Mouse (Mus musculus) brown adipose tissue, adult 24 weeks (tissue): ENCODE results near the gene Fto. TPM values are rescaled to one million over a fixed set of nuclear protein-coding genes. Genes with fewer than 3 reads are reported as not detected.

Source experiments
- H3K27ac ChIP-seq: fragments of 200-500 bp; replicated peaks from 2 replicates; pipeline ENCODE4 v1.5.1; 2012; ENCODE audit warnings: low read depth, mild to moderate bottlenecking, low read length
- H3K4me1 ChIP-seq: fragments of 200-500 bp; 2 replicates; pipeline ENCODE4 v1.6.1; 2012; ENCODE audit warnings: low read length, mixed read lengths; ENCODE audit not compliant: control insufficient read depth, insufficient read depth, insufficient read length
- H3K4me3 ChIP-seq: fragments of 200-500 bp; 2 replicates; pipeline ENCODE4 v1.5.1; 2012; ENCODE audit warnings: low read depth, mild to moderate bottlenecking, low read length, moderate library complexity; ENCODE audit not compliant: insufficient read depth
- polyA plus RNA-seq: library from polyadenylated mRNA; stranded (reverse); fragments of >200 nt; gene quantifications from 2 replicates; pipeline ENCODE4 v1.2.4, GENCODE M21; 2012; ENCODE audit not compliant: missing spikeins, insufficient read depth, insufficient read length

Gene Fto
- polyA plus RNA-seq, 1 experiment = 39.7 TPM

DNA sequence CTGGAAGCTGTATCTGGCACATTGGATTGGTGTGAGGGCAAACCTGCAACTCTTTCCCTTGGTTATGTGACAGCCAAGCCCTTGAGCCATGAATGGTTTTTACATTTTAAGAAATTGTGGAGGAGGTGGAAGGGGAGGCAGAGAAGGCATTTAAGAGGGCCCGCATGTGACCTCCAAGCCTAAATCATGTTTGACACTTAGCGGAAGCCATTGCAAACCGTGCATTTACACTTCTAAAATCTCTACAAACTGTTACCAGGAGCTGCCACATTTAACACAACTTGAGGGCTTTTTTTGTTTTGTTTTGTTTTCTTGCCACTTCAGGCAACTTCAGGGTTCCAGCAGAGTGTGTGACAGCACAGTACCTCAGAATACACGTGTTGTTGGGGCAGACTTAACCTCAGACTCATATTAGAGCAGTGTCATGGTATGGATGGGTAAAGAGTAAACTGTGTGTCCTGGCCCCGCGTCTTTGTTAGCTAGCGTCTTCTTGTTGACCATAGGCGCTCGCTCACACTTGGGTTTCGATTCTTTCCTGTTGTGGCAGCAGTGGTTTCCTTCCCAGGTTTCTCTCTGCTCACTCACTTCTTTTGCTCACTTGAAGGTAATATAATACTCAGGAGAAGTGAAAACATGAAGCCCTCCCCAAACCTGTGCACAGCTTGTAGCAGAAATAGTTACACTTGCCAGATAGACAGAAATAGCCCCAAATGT, 47.5 kb downstream of the Fto start:
- Histone ChIP-seq H3K4me3 (no peak overlapping the region), H3K27ac (no peak overlapping the region), H3K4me1 (peaks cover 20% of the 10 kb centered on the region)

DNA sequence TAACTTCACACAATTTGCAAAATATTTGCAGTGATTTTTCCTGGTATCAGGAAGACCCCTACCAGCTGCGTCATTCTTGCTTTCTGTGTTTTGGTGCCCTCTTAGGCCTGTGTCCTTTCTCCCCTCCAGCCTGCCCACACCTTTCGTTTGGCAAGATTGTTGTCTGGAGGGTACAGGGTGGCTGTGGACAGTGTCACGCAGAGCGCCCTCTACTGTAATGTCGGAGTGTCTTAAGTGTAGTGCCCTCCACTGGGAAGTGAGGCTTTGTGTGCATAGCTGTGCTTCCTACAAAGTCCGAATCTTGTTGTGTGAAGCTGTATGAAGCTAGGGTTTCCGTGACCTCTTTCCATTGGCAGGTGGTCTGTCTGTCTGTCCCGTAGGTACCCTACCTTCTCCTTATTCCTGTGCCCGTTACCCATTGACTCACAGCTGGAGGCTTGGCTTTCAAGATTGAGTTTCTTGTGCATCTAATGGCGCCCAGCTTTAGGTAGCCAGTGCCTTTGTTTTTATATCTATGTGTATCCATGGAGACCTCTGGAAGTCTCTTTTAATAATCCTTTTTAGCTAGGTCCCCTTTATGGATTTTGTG, 50.0 kb downstream of the Fto start:
- Histone ChIP-seq H3K4me1 (peaks cover 15% of the 10 kb centered on the region), H3K27ac (no peak overlapping the region), H3K4me3 (no peak overlapping the region)

DNA sequence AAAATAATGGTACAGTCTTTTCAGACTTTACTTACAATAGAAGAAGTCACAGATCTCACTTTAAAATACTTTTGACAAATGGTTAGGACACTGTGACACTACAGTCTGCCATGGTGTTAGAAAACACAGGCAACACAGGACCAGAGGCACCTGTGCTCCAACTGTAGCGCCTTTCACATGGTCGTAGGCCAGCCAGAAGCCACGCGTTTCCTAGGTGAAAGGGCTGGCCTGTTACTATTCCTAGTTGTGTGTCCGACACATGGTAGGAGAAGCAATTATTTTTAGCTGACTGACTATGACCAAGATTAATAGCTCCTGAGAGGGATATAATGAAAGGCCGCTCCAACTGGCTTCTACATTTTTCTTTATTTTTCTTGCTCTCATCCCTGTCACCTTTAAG, 50.9 kb downstream of the Fto start:
- Histone ChIP-seq H3K4me3 (no peak overlapping the region), H3K4me1 (peaks cover 13% of the 10 kb centered on the region), H3K27ac (no peak overlapping the region)

DNA sequence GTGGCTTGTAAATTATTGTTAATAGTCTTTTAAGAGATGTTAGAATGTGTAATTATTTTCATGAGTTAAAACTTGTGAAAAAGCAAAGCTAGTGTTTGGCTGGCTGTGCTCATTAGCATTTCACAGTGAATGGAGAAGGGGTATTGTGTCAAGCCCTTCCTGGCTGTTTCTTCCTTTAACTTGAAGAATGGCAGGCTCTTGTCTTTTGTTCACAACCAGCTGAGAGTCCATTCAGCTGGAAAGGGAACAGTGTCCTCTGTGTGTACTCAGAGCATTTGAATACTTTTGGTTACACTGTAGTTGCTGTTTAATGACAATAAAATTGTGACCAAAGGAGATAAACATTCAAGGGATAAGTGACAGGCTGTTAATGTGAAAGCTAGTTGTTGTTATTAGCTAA, 52.5 kb downstream of the Fto start:
- no peak overlapping the region for H3K27ac ChIP-seq
- H3K4me1 ChIP-seq = peaks cover 17% of the 10 kb centered on the region
- no peak overlapping the region for H3K4me3 ChIP-seq

DNA sequence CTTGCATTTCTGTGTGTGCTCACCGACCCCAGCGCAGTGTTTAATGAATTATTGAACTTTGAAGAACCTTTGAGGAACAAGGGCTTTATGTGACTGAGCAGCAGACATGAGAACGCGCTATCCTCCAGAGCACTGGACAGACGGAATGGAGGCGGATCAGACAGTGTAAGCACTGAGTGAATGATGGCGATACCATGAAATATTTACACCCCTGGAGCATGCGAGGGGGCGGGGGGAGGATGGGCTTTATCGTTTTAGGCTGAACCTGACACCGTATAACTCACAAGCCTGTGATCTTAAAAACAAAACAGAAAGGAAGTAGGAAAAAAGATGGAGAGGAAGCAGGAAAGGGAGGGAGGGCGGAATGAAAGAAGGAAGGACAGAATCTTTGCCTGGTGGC, 57.6 kb downstream of the Fto start:
- Histone ChIP-seq H3K4me3 (no peak overlapping the region), H3K27ac (no peak overlapping the region), H3K4me1 (peaks cover 11% of the 10 kb centered on the region; the same call in 1 of the 2 replicates)

DNA sequence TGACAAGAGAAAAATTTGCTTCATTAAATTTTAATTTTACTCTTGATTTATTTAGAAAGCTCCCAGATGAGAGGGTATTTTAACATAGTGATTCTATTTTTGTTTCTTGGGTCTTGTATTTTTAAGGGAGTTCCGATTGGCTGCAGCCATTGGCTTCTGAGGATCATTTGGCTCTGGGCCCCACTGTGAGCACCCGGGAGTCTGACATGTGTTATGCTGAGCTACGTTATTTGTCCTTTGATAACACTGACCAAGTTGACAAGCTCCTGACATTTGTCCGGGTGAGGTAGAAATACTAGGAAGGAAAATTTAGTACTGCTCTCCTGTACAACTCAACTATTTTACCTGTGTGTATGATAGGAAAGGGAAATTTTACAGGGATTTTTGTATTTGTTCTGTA, 58.7 kb downstream of the Fto start:
- Histone ChIP-seq H3K27ac (no peak overlapping the region), H3K4me3 (no peak overlapping the region)

DNA sequence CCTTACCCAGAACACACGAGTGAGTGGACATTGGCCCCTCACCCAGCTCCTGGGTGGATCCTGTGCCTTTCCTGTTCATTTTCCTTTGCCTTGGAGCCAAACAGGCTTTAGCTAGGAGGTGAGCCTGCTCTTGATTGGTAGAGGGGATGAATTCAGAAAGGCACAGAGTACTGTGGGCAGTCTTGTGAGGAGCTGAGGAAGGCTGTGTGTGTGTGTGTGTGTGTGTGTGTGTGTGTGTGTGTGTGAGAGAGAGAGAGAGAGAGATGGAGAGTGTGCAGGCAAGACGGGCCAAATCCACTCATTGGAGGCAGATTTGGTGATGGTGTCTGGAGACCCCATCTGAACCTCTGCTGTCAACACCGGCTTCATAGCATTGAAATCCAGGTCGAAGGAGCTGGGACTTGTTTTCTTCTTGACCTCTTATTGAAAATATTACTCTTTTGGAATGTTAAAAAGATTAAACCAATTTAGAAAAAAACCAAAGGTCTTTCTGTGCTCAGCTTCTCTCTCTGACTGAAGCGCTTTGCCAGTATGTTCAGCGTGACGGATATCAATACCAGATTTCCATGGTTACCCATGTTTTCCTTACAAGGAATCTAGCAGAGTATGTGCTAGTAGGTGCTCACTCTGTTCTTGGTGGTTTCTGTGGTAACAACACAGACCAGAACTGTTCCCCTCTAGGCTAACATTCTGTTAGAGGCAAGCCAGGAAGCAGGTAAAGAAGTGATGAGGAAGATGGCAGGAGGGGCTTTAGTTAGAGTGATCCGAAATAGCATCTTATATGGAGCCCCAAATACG, 59.7 kb downstream of the Fto start:
- Histone ChIP-seq H3K4me3 (no peak overlapping the region), H3K27ac (no peak overlapping the region), H3K4me1 (peaks cover 11% of the 10 kb centered on the region)

More for the DNA sequence above, 58.7 kb downstream of the Fto start:
- peaks cover 11% of the 10 kb centered on the region for H3K4me1 ChIP-seq

DNA sequence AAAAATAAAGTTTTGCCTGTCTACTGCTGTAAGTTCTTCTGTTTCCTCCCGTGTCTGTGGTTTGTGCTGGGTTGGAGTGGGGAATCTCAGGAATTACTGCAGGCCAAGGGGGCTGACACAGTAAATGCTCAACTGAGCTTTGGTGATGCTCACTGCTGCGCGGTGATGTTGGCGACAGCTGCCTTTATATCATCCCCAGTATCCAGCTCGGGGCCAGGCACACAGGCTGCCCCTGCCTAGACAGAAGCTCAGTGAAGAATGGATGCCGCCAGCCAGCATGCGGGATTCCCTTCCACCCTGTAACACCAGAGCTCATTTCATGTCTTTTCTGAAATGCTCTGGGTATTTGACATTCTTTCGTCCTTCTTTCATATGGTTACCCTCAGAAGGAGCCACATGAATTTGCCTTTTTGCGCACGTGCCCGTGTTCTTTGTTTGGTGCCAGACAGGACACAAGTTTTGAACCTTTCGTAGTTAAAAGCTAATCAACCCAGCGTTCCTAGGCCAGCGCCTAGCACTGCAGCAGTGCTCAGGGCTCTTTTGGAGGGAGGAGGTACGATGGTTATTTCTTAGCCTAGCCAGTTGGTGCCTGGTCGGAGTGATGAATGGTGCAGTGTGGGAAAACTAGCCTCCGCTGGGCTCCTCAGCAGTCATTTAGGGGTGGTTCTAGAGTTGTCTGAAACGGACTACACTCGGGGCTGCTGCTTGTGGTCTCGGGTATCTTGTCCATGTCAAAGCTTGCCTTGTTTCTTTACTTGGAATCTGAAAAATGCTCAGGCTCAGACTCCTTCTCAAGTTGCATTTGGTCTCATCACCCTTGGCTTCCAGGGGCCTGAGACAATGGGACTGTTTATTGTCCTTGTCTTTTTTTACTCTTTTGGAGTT, 62.0 kb downstream of the Fto start:
- Histone ChIP-seq H3K4me3 (no peak overlapping the region), H3K27ac (no peak overlapping the region), H3K4me1 (peaks cover 9% of the 10 kb centered on the region)

DNA sequence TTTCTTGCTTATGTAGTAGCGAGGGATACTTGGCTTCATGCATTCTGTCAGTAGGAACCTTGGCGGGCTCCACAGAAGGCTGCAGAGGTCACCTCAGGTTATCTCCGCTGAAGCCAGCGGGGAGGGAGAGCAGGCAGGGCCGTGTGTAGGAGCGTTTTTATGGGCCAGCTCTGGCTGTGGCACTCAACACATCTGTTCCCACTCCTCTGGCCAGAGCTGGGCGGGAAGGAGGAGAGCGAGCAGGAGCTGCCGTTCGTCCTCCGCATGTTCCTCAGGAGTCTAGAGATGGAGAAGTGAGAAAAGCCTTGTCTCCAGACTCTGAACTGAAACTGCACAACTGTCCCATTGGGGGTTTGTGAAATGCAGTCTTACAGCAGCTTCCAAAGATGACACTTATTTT, 63.5 kb downstream of the Fto start:
- Histone ChIP-seq H3K27ac (no peak overlapping the region), H3K4me1 (peaks cover 8% of the 10 kb centered on the region), H3K4me3 (0 out of 2 replicates have a peak overlapping the region, but pooled peaks have one; percentile 8)

DNA sequence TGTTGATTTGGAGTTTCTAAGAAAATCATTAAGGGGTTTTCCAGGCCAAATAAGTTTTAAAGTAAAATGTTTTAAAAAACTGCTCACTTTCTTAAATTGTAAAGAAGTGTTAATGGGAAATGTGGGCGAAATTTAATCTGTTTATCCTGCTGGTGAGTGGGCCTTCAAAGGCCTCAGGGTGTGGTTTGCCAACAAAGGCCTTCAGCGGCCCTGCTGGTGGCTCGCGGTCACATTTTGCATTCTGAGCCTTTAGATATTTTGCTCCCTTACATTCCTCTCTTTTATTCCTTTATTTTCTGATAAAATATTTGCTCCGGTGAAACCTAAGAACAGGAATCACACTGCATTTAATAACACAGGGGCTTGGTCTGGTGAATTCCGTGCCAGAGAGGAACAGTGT, 64.0 kb downstream of the Fto start:
- Histone ChIP-seq H3K27ac (no peak overlapping the region), H3K4me1 (peaks cover 6% of the 10 kb centered on the region)

DNA sequence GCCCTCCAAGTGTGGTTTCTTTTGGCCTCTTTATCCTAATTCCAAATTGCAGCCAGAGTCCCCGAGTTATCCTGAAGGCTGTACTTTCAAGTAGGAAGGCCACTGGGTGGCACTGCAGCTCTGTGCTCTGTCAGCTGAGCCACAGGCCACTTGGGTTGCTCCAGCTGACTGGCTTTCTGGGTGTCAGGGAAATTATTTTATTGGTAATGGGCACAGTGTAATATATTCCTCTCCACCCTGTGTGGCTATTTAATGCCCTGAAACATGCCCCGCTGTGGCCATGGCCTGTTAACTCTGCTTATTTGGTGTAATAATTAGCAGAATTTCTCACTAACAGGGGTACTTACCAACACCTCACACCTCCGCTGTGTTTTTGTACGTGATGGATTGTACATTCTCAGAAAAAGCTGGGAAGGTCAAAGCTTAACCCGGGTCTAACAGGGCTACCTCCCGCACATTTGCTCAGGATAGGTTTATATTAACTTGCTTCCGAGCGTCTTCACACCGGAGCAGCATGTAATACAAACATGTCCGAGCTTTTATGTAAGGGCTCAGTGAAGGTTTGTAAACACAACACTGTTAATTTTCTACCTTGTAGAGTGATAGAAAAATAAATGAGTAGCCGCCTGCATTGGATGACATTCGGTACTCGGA, 65.6 kb downstream of the Fto start:
- Histone ChIP-seq H3K27ac (no peak overlapping the region), H3K4me1 (peaks cover 2% of the 10 kb centered on the region), H3K4me3 (no peak overlapping the region)

More for the DNA sequence above, 64.0 kb downstream of the Fto start:
- no peak overlapping the region for H3K4me3 ChIP-seq

DNA sequence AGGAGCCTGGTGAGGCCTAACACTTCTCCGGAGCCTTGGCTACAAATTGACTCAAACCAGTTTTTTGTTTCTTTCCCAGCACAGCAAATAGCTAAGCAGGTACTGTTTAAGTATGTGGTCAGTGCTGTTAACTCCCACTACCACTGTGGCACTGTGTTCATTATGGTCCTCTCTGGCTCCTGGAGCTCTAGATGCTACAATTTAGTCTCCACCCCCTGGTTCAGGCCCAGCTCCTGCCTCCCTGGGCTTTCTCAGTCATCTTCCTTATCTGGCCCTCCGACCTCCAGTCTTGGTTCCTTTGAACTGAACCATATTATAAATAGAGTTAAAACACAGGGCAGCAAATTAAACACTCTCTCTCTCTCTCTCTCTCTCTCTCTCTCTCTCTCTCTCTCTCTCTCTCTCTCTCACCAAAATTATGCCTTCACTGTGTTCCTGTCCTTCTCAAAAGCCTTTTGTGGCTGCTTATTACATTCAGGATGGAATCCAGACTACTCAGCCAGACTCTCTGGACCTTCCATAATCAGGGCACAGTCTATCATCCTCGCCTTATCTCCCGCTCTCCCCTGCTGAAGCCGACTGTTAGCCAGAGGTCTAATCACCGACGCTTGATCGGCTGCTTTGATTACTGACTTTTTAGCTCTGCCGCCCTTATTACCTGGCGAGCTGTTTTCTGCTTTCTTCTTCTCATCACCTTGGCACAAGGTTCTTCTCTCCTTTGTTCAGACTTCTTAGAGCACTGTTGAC, 67.6 kb downstream of the Fto start:
- Histone ChIP-seq H3K4me1 (peaks cover 2% of the 10 kb centered on the region), H3K27ac (no peak overlapping the region), H3K4me3 (no peak overlapping the region)

DNA sequence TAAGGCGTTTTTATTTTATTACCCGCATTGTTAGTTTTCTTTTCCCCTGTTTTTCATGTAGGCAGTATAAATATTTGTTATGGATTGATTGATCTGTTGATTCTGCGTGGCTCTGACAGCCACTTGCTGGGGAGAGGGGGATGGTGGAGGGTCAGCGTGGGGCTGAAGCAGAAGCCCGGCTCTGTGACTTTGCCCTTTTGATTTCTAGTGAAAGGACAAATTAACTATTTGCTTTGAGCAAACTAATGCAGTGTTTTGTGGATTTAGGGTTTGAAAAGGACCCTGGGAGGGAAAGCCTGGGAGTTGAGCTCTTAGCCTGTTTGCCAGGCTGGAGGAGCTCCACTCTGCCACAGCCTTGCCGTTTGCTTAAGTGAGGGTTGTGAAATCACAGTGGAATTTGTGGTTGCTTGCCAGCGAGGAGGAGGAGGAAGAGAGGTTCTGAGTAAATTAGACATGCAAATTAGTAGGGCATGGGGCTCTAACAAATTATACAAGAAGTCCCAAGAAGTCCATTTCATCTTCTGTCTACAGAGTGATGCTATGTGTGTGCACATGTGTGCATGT, 68.3 kb downstream of the Fto start:
- Histone ChIP-seq H3K4me3 (no peak overlapping the region), H3K27ac (0 out of 2 replicates have a peak overlapping the region, but pooled peaks have one; percentile 14), H3K4me1 (peaks cover 2% of the 10 kb centered on the region)
